Mouse (Mus musculus): ENCODE data around the gene Cd79a.

Cd79a gene

DNA sequence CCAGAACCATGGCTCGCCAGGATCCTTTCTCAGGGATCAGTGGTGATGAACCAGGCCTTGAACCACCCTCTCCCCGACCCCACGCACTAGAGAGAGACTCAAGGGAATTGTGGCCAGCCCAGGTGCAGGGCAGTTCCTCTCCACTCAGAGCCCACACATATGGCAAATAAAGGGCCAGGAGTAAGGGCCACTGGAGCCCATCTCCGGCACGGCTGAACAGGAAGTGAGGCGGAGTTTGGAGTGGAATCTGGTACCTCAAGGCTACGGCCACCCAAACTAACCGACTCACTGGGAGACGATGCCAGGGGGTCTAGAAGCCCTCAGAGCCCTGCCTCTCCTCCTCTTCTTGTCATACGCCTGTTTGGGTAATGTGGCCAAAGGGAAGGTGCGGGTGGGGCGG lies at the start of gene Cd79a:
Cd79a (plus strand) TSS at position 158 of the 400 bp plus-strand sequence.
- no peak for DNase-seq (ENCODE audit: low read depth, low spot score)

DNA sequence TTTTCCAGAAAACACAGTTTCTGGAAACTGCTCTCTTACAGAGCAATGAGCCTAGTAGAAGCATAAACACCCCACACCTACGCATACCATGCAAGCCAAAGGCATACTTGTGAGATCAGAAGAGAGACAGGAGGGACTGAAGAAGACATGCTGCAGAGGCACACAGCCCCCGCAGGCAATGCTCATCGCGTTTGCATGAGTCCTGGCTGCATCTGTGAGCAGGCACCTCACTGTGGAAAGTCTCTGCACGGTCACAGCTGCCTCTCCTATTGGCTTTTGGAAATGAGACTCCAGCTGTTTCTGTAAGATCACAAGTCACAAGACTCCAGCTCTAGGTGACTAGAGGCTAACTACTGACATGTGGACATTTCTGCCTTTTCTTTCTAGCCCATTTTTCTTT lies 47.0 kb upstream of the Cd79a start:
- DNase-seq (ENCODE audit: low read depth, low spot score): no peak

DNA sequence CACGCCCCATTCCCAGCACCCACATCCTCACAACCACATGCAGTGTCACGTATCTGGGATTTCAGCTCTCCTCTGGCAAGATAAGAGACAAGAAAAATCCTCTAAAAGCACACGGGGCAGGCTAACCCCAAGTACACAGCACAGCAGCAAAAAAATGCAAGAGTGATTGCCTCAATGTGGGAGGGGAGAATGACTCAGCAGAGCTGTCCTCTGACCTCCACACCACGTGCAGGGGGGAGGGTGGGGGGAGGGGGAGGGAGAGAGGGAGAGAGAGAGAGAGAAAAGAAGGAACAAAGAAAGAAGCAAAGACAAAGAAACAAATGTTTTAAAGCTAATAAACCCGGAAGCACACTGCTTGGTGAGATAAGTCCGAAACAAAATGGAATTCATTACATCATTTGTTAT lies 46.3 kb upstream of the Cd79a start:
- DNase-seq (ENCODE audit: low read depth, low spot score): no peak

DNA sequence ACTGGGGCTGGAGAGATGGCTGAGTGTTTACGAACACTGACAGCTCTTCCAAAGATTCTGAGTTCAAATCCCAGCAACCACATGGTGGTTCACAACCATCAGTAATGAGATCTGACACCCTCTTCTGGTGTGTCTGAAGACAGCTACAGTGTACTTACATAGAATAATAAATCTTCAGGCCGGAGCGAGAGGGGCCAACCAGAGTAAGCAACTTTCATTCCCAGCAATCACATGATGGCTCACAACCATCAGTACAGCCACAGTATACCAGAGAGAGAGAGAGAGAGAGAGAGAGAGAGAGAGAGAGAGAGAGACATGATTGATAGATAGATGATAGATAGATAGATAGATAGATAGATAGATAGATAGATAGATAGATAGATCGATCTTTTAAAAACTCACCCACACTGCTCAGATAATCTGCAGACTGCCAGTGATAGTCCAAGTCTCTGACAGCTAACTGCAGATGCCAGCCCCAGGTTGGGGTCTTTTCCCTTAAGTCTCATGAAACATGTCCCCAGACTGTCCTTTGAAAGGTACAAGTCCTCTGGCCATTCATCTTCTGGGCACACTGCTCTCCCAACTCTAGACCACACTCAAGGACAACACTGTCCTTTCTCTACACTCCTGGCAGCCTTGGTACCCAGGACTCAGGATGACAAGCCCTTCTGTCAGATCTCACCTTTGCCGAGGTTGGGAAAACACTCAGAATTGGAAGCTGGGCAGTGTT lies 45.4 kb upstream of the Cd79a start:
- no peak for DNase-seq (ENCODE audit: low read depth, low spot score)

DNA sequence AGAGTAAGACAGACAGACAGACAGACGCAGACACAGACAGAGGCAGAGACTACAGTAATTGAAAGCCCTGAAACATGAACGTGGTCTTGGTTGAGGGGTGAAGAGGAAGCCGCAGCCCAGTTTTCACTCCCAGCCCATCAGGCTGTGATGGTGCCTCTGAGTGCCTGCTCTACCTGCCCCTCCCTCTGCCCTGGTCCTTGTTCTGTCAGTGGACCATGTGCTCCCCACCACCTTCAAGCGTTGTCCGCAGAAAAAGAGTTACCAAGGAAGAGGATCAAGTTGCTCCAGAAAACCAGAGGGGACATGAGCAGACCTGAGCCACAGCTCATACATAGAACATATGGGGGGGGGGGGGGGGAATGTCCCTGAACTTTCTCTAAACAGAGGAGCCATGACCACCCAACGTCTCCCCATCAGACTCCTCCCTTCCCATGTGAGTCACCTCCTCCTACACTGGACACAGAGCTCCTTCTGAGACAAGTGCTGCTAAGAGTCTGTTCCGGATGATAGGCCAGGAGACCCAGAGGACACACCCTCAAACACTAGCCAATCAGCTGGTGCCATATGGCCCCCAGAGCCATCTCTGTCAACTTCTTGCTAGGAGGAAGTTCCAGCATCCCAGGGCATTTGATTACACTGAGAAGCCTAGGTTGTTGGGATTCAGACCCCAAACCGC lies 44.5 kb upstream of the Cd79a start:
- no peak for DNase-seq (ENCODE audit: low read depth, low spot score)

DNA sequence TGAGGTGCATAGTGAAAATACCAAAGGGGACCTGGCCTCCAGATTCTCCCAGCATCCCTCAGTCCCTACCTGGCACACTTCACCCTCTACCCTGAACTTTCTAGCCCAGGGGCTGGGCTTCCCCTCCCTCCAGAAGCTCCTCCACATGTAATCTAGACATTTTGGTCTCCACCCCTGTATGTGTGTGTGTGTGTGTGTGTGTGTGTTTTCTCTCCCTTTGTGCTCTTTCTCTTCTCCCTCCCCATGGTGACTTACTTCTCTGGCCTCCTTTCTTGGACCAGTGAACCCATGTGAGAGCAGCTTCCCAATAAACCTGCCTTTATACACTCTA lies 44.0 kb upstream of the Cd79a start:
- DNase-seq (ENCODE audit: low read depth, low spot score): no peak

DNA sequence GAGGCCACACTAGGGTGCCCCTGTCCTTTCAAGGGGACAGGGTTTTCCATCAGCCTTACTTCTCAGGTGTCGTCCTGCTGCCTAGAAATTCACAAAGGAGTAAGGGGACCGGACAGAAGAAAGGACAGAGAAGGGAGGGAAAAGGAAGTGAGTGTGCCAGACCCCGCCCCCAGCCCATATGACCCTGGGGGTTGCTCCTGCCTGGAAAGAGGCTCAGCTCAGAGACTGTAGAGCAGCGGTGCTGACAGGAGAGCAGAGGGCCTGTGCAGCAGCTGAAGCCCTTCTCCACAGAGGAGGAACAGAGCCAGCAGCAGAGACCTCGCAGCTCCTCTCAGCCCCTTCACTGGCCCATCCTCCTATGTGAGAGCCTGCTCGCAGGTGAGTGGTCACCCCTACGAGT lies 43.5 kb upstream of the Cd79a start:
- no peak for DNase-seq (ENCODE audit: low read depth, low spot score)

DNA sequence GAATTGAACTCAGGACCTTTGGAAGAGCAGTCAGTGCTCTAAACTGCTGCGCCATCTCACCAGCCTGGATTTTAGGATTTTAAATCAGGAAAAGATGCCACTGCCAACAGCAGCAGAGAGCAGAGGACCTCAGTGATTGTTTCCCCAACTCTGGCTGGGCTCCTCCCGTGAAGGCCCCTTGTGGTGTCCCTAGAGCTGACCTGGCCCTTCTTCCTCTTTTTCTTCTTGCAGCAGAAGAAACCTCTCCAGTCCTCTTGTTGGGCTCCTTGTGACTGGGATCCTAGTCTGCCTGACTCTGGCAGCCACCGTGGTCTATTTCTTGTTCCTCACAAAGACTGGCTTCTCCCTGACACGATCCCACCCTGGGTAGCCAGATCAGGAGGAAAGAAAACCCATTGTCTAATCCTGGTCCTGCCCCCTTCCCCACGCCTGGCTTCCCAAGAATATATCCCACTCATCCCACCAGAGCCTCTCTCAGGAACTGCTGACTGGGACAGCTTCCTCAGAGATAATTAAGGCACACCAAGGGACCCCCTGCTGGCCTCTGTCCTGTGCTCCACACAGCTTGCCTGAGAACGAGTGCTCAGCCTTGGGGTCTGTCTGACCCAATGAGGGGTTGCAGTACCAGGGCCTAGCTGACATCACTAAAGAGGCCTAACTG lies 40.6 kb upstream of the Cd79a start:
- DNase-seq (ENCODE audit: low read depth, low spot score): no peak

DNA sequence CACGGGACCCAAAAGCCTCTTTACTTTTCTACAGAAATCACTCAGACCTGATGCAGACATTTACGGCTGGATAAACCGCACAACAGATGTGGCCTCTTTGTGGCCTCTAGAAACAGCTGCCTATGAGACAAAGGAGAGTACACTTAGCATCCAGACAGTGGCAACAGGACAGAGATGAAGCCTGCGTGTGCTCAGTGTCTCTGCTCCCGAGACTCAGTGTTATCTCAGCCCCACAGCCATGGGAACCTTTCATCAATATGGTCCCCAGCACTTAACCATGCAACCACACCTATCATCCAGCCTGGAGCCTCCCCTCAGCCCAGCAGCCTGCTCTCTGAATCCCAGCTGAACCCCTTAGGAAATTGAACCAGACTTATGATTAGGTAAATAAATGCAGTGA lies 37.9 kb upstream of the Cd79a start:
- DNase-seq (ENCODE audit: low read depth, low spot score): no peak

DNA sequence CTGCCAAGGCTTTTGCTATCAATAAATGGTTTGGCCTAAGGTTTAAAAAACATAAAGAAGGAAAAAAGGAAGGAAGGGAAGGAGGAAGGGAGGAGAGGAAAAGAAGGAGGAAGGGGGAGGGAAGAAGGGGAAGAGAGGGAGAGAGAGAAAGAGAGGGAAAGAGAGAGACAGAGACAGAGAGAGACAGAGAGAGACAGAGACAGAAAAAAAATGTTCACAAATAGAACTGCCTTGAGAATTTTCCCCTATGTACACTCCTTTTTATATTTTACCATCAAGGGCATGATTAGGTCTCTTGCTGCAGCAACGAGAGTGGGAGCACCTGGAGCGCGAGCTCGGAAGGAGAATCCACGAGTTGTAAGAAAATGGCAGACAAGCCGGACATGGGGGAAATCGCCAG lies 35.3 kb upstream of the Cd79a start, which contains the start of gene Gm9844:
Gm9844 (plus strand) TSS at position 301 of the 400 bp plus-strand sequence.
- no peak for DNase-seq (ENCODE audit: low read depth, low spot score)

DNA sequence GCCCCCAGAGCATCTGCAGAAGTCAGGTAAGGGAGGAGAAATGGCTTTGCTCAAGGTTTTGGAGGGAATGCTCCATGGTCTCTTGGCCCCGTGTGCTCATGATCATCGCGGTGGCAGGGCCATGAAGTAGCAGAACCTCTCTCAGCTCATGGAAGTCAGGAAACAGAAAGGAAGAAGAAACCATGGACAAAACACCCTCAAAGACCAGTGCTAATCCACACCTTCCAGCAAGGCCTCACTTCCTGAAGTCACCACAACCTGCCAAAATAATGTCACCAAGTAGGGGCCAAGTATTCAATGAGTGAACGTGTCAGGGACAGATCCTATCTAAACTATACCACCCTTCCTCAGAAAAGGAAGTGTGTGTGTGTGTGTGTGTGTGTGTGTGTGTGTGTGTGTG lies 34.3 kb upstream of the Cd79a start:
- DNase-seq (ENCODE audit: low read depth, low spot score): no peak

DNA sequence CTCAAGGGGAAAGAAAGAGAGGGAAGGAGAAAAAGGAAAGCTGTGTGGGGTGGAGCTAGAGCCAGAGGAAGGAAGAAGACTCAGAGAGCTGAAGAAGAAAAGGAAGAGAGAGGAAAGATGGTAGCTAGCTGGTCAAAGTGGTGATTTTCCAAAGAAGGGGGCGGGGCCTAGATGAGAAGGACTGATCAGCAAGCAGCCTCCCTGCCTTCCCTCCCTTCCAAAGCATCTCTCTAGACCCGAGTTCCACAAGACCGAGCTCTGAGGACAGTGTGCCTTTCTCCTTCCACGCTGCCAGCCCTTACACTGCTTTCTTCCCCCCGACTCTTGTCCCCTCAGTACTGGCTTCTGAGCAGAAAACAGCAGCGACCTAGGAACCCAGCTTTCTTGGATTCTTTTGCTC lies 33.0 kb upstream of the Cd79a start:
- no peak for DNase-seq (ENCODE audit: low read depth, low spot score)

DNA sequence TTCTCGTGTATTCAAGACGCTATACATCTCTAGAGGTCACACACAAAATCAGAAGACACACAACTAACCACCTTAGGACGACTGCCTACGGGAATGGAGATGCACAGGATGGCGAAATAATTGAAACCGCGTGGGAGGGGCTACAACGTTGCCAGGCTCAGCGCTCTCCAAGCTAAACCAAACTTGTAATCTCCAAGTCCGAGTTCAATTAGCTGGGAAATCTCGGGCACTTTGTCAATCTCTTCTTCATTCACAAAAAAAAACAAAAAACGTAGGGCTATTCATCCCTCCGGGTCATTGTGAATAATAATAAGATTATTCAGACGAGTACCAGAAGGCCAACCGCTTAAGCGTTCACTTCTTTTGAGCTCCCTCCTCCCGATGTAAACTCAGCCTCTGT lies 28.1 kb upstream of the Cd79a start:
- DNase-seq (ENCODE audit: low read depth, low spot score): no peak

DNA sequence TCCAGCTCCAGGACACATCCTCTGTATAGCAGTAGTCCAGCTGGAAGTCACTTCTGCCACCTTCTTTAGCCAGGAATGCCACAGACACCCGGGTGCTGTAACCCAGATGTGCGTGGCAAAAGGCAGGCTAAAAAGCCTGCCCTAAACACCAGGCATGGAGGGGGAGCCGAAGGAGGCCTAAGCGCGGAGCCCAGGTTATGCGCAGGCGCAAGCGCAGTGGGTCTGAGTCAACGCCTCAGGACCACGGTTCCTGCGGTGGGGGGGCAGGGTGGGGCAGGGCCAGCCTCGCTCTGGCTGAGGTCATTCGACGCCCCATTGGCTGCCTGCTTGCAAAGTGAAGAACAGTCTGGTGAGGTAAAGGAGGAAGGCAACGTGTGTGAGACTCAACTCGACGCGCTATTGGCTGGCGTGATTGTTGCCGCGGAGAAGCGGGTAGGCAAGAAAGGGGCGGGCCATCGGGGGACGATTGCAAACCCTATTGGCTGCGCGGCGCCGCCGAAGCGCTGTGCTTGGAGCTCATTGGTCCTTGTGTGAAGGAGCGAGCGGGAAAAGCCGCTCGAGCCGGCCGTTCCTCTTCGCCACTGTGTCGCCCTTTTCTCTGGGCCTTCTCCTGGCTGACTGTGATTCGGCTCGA lies 27.5 kb upstream of the Cd79a start, which contains the start of the genes Lypd4 and Dmrtc2:
Lypd4 (minus strand) TSS at position 410 of the 634 bp plus-strand sequence.
Dmrtc2 (plus strand) TSS at position 526 of the 634 bp plus-strand sequence.
- DNase-seq (ENCODE audit: low read depth, low spot score): no peak

DNA sequence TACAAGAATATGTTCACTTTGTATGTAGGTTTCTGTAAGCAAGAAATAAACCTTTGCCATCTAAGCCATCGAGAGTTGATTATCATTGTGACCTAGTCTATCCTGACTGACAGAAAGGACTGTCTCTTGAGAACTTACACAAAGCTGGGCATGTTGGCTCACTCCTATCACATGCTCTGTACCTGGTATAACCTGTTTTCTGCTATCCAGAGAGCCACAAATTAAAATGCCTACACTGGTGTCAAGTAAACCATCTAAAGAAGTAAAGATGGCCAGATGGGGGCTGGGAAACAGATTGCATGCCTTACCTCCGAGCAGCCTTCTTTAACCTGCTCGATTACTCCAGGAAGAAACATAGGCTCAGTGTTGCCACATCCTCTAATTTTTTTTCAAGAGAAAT lies 19.6 kb upstream of the Cd79a start:
- no peak for DNase-seq (ENCODE audit: low read depth, low spot score)

DNA sequence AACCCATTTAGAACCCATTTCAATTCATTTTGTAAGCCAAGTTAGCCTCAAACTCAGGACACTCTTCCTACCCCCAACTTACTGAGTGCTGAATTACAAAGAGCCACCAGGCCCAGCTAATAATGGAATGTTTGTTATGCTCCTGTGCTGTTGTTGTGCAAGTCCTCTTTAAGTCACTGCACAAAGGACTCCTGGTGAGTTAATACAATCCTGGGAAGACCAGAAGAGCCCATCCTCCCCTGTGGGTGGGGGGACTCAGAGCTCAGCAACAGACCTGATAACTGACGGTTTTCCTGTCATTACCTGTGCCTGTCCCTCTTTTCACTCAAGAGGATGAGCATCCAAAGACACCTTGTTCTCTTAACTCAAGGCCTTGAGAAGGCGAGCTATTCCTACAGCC lies 17.6 kb upstream of the Cd79a start:
- no peak for DNase-seq (ENCODE audit: low read depth, low spot score)

DNA sequence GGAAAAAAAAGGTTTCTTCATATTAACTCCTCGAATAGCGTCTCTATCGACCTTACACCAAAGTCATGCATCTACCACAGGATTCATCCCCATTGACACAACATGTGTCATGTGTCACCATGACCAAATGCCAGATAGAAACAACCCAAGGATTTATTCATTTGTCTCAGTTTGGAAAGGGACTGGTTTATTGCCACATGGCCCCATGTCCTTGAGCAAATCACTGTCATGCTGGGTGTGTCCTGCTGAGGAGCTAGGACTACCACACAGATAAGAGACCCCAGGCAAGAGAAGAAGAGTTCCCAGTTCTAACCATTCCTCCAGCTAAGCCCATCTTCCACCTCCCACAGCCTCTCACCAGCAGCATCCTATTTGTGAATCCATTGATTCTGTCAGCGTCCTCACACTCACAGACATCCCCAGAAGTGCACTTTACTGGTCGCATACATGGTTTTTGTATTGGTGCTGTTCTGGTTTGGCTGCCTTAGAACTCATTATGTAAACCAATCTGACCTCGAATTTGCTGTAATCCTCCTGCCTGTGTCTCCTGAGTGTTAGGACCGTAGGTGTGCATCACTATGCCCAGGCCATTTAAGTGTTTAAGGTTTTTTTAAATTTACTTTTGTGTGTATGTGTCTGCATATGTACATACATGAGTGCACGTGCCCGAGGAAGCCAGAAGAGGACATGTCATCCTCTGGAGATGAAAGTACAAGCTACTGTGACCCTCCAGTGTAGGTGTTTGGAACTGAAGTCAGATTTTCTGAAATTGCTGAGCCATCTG lies 14.6 kb upstream of the Cd79a start:
- DNase-seq (ENCODE audit: low read depth, low spot score): no peak

DNA sequence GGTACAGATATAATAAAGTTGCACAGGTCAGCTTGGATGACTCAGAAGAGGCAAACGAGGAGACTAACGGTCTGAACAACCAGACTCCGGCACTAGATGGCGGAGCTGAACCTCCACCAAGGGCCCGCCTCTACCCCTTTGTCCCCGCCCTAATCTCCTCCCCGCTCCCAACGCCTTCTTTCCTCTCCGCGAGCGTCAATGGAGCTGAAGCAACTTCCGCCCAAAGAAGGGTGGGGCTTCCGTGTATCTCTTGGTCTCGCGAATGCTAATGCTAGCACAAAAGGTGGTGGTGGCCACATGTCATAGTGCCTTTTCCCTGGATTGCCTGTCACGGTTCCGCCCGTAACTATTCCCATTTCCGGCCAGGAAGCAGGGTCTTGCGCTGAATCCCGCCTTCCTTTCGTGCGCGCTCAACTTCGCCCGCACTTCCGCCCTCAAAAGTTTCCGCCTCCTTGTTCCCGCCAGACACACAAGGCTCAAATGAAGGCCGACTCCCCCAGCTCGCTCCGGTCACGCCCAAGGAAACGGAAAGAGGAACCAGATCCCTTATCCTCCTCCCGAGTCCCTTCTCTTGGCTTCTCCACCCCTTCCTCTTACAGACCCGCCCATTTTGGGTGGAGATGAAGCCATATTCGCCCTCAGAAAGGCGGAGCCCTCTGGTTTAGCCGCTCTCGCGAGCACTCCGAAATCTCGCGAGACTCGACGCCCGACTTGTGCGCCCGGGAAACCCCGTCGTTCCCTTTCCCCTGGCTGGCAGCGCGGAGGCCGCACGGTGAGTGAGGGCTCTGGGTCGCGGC lies 13.1 kb upstream of the Cd79a start, which contains the start of gene Rps19:
Rps19 (plus strand) TSS at position 476 of the 797 bp plus-strand sequence.
- DNase-seq (ENCODE audit: low read depth, low spot score): peak; percentile 100

DNA sequence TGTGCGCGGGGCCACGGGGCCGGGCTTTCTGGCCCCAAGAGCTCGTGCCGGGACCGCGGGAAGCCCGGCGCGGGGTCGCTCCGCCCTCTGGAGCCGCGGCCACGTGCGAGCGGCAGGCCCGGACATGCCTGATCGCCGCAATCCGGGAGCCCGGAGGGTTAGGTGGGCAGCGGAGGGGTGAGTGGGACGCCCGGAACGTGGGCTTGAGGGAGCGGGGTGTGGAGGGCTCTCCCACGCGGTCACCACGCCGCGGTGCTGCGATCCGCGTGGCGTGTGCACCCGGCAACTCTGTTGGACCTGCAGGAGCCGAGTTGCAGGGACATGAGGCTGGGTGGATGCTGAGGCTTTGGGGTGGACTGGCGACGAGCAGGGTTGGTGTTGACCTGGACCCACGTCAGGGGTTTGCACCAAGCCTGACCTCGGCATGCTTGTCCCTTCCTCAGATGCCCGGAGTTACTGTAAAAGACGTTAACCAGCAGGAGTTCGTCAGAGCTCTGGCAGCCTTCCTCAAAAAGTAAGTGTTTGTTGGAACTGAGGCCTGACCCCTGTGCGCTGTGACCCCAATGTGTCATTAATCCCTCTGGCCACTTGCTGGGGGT lies 12.4 kb upstream of the Cd79a start:
- no peak for DNase-seq (ENCODE audit: low read depth, low spot score)

Measured in retina, postnatal 7 days (tissue).